Mouse (Mus musculus) thymus, adult 2 months (tissue): Measurements from ENCODE around the gene Aimp2. TPM values are rescaled to one million over a fixed set of nuclear protein-coding genes. Genes with fewer than 3 reads are reported as not detected.

ENCODE experiments used
- DNase-seq: peaks from one replicate; pipeline ENCODE4 v3.0.0; 2021
- H3K27ac ChIP-seq: fragments of 200-500 bp; 2 replicates; pipeline ENCODE4 v1.5.1; 2012; ENCODE audit warnings: low read length, control low read depth; ENCODE audit not compliant: control insufficient read depth, insufficient read depth
- H3K27me3 ChIP-seq: fragments of 200-500 bp; 2 replicates; pipeline ENCODE4 v1.6.1; 2012; ENCODE audit warnings: mild to moderate bottlenecking, low read length, moderate library complexity, mixed read lengths; ENCODE audit not compliant: control insufficient read depth, insufficient read depth
- H3K36me3 ChIP-seq: fragments of 200-500 bp; 2 replicates; pipeline ENCODE4 v1.6.1; 2012; ENCODE audit warnings: mild to moderate bottlenecking, low read length, moderate library complexity; ENCODE audit not compliant: control insufficient read depth, insufficient read depth
- H3K4me1 ChIP-seq: fragments of 200-500 bp; replicated peaks from 2 replicates; pipeline ENCODE4 v1.6.1; 2012; ENCODE audit warnings: low read length; ENCODE audit not compliant: control insufficient read depth, insufficient read depth
- H3K4me3 ChIP-seq: fragments of 200-500 bp; 2 replicates; pipeline ENCODE4 v1.5.1; 2012; ENCODE audit warnings: mild to moderate bottlenecking, low read length, control low read depth, moderate library complexity; ENCODE audit not compliant: control insufficient read depth, insufficient read depth
- CTCF ChIP-seq: fragments of 200-500 bp; IDR thresholded peaks from 2 replicates; pipeline ENCODE4 v1.5.1; 2012; ENCODE audit warnings: mild to moderate bottlenecking, control low read depth, low read length, moderate library complexity, borderline replicate concordance; ENCODE audit not compliant: control insufficient read depth, poor library complexity, insufficient read depth; ENCODE audit errors: extremely low read depth
- POLR2A ChIP-seq: fragments of 200-500 bp; IDR thresholded peaks from 2 replicates; pipeline ENCODE4 v1.6.1; 2012; ENCODE audit warnings: mild to moderate bottlenecking, low read length, control low read depth, moderate library complexity; ENCODE audit not compliant: control insufficient read depth, poor library complexity, insufficient read depth; ENCODE audit errors: extremely low read depth
- WGBS: fragments of 180-500 bp; shearing (Covaris S2); methylation state at CpG from one replicate; pipeline ENCODE4 v1.1.7; 2018; 5-methylcytosine and 5-hydroxymethylcytosine counted together
- polyA plus RNA-seq: library from polyadenylated mRNA; depleted of rRNA; stranded (reverse); fragments of >200 nt; gene quantifications from 2 replicates; pipeline ENCODE4 v1.2.3, GENCODE M21; 2012; rRNA removed

Gene Aimp2
- polyA plus RNA-seq, 1 experiment = 37.4 TPM

GRCm38 (mm10) chr5:143885274-143885673 is 24.4 kb downstream of the Aimp2 start:
- Histone ChIP-seq H3K4me3 (no peak overlapping the region), H3K4me1 (no peaks in the 10 kb centered on the region), H3K27ac (no peak overlapping the region), H3K36me3 (peaks cover 77% of the 10 kb centered on the region), H3K27me3 (no peaks in the 10 kb centered on the region)
- WGBS = 96% methylated on average over 3 of the region's 3 CpGs
- TF ChIP-seq POLR2A (no peak), CTCF (no peak)
- DNase-seq = no peak

- Histone ChIP-seq H3K27me3 (no peaks in the 10 kb centered on the region), H3K36me3 (peaks cover 53% of the 10 kb centered on the region), H3K4me3 (no peak overlapping the region), H3K4me1 (no peaks in the 10 kb centered on the region), H3K27ac (no peak overlapping the region)
- TF ChIP-seq POLR2A = no peak
- no peak for TF ChIP-seq CTCF
- WGBS = 90% methylated on average over 4 of the region's 4 CpGs
- DNase-seq = no peak
Measured at GRCm38 (mm10) chr5:143874571-143874970, 35.1 kb downstream of the Aimp2 start.

- TF ChIP-seq CTCF = no peak
- no peak overlapping the region for H3K27ac ChIP-seq
- H3K27me3 ChIP-seq = no peaks in the 10 kb centered on the region
- 91% methylated on average over 11 of the region's 11 CpGs for WGBS
- DNase-seq = no peak
- no peaks in the 10 kb centered on the region for H3K4me1 ChIP-seq
- H3K4me3 ChIP-seq = no peak overlapping the region
- H3K36me3 ChIP-seq = peaks cover 30% of the 10 kb centered on the region
Measured at GRCm38 (mm10) chr5:143871547-143872169, 38.0 kb downstream of the Aimp2 start.

Other genes with a start within 250 kb of the Aimp2 start
- 12.1 and 13.8 TPM in 2 replicates for gene Usp42, start 177.6 kb downstream of the Aimp2 start, polyA plus RNA-seq
- 22.8 and 23.9 TPM in 2 replicates for gene Eif2ak1, start 92.1 kb downstream of the Aimp2 start, polyA plus RNA-seq
- gene Ankrd61, start 12.2 kb downstream of the Aimp2 start, polyA plus RNA-seq = not detected in 2 replicates
- 8.2 and 9.5 TPM in 2 replicates for gene Pms2, start 117 bp upstream of the Aimp2 start, polyA plus RNA-seq
- 0.22 TPM in 1 of 2 replicates, not detected in the other for gene Gm42421, start 18.3 kb upstream of the Aimp2 start, polyA plus RNA-seq
- 0.24 and 0.54 TPM in 2 replicates for gene Rsph10b, start 23.2 kb upstream of the Aimp2 start, polyA plus RNA-seq
- gene Ccz1, start 105.0 kb upstream of the Aimp2 start, polyA plus RNA-seq = 13.3 and 15.4 TPM in 2 replicates
- not detected in 2 replicates for gene Ocm, start 116.8 kb upstream of the Aimp2 start, polyA plus RNA-seq
- gene Lmtk2, start 190.6 kb upstream of the Aimp2 start, polyA plus RNA-seq = 13.3 and 18.7 TPM in 2 replicates